Mouse (Mus musculus): ENCODE results near the gene Wfikkn2.

GRCm38 (mm10) chr11:94233405-94233804 is 12.4 kb downstream of the Wfikkn2 start:
- TF ChIP-seq EP300 (IDR thresholded peaks at IDR 0.05; ENCODE audit: insufficient read depth, low read depth, low read length) (no peak), CTCF (IDR thresholded peaks at IDR 0.05; ENCODE audit: low read depth, low read length) (no peak), POLR2A (IDR thresholded peaks at IDR 0.05; ENCODE audit: insufficient read depth, low read length) (no peak)
